ENCODE assay signal across 37 mouse cellular contexts in the genomic region with DNA sequence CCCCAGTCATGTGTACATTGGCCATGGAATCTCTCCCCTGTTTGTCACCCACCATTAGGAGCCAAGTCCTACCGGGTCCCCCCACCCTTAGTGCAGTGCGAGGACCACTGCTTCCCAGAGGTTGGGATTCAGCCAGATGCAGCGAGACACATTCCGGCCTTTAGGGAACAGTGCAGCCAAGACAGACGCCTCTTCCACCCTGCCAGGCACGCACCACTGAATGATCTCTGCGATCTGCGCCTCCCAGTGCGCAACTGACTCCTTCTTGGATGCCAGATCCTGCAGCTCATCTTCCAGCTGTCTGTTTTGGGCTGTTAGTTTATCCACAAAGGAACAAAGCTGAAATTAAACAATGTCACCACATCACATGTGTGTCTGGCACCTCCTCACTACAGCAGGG. TPM values are rescaled to one million over a fixed set of nuclear protein-coding genes. Genes with fewer than 3 reads are reported as not detected.
"Had no signal": no experiment of that assay in that cellular context is flagged by ENCODE, and none has a peak within 500 bp of the region (broad histone marks: within the 10 kb centered on the region; RNA-seq: fewer than 3 reads in every experiment).

No protein-coding gene starts in this region.

- H3K9ac ChIP-seq: heart, embryonic 12.5 days; heart, embryonic 13.5 days; heart, embryonic 15.5 days; hindbrain, embryonic 12.5 days; hindbrain, embryonic 13.5 days; hindbrain, embryonic 14.5 days; hindbrain, embryonic 15.5 days; intestine, embryonic 15.5 days; kidney, embryonic 15.5 days had no signal

- H3K9me3 ChIP-seq: heart, embryonic 10.5 days; heart, embryonic 12.5 days; heart, embryonic 13.5 days; heart, embryonic 15.5 days; hindbrain, embryonic 10.5 days; hindbrain, embryonic 12.5 days; hindbrain, embryonic 13.5 days; hindbrain, embryonic 15.5 days; intestine, embryonic 15.5 days; kidney, embryonic 15.5 days had no signal

- DNase-seq: heart, adult 2 months; heart, postnatal 10 days; heart, postnatal 14 days; heart, postnatal 36 days; heart, postnatal 4 days; kidney, adult 11 months; kidney, adult 18-20 months; kidney, adult 2 months; kidney, adult 8-10 months; kidney, adult 9 months; kidney, postnatal 10 days; kidney, postnatal 14 days; kidney, postnatal 25 days; kidney, postnatal 36 days; kidney, postnatal 4 days; layer of hippocampus, adult 9-11 months; layer of hippocampus, postnatal 36 days had no signal

- H3K4me1 ChIP-seq: heart, embryonic 10.5 days; heart, embryonic 12.5 days; hindbrain, embryonic 10.5 days; hindbrain, embryonic 12.5 days; hindbrain, embryonic 13.5 days; hindbrain, embryonic 15.5 days; intestine, embryonic 15.5 days; kidney, embryonic 15.5 days had no signal

- H3K27ac ChIP-seq: heart, adult 2 months; heart, embryonic 10.5 days; heart, embryonic 13.5 days; heart, embryonic 15.5 days; hindbrain, embryonic 10.5 days; hindbrain, embryonic 12.5 days; hindbrain, embryonic 13.5 days; hindbrain, embryonic 14.5 days; hindbrain, embryonic 15.5 days; hindbrain, postnatal 0 days; intestine, embryonic 15.5 days; kidney, embryonic 15.5 days; kidney, postnatal 0 days had no signal

- H3K4me3 ChIP-seq: heart, adult 2 months; heart, embryonic 10.5 days; heart, embryonic 12.5 days; heart, embryonic 13.5 days; heart, embryonic 15.5 days; hindbrain, embryonic 10.5 days; hindbrain, embryonic 12.5 days; hindbrain, embryonic 13.5 days; hindbrain, embryonic 15.5 days; intestine, embryonic 15.5 days; kidney, embryonic 15.5 days had no signal

- ATAC-seq: hindbrain, embryonic 16.5 days; hindbrain, postnatal 0 days; inflammation-experienced regulatory T-cells, adult 6 months; intestine, embryonic 15.5 days; intestine, embryonic 16.5 days; intestine, postnatal 0 days had no signal

- H3K4me2 ChIP-seq: heart, embryonic 11.5 days; heart, embryonic 12.5 days; heart, embryonic 13.5 days; heart, embryonic 15.5 days; hindbrain, embryonic 12.5 days; hindbrain, embryonic 13.5 days; hindbrain, embryonic 14.5 days; hindbrain, embryonic 15.5 days; intestine, embryonic 15.5 days; kidney, embryonic 15.5 days had no signal

- H3K27me3 ChIP-seq: heart, embryonic 12.5 days; heart, embryonic 13.5 days; heart, embryonic 15.5 days; hindbrain, embryonic 12.5 days; hindbrain, embryonic 13.5 days; hindbrain, embryonic 15.5 days; intestine, embryonic 15.5 days; kidney, embryonic 15.5 days had no signal

RNA-seq across cellular contexts. Expression of a gene that starts 46.8 kb away (rescaled TPM):
- total RNA-seq: heart, adult 2 months; heart, postnatal 10 days; heart, postnatal 14 days; heart, postnatal 25 days; heart, postnatal 36 days; hematopoietic stem cell, adult 5-6 weeks had no signal
- polyA plus RNA-seq: heart, adult 2 months; inflammation-experienced regulatory T-cells, adult 6 months had no signal
